Mouse (Mus musculus): ENCODE measurements around the gene Vmn2r22. TPM values are rescaled to one million over a fixed set of nuclear protein-coding genes. Genes with fewer than 3 reads are reported as not detected.

Gene Vmn2r22
- polyA plus RNA-seq (2017; shearing (Covaris generic)), result under 1 TPM in 1 of 2 experiments, not detected in 1; 0.04 TPM

GRCm38 (mm10) chr6:123650625-123651024 is at the start of gene Vmn2r22:
TSS of gene Vmn2r22 (minus strand) at chr6:123650725.

Other genes starting within 250 kb of the Vmn2r22 start
- gene Vmn2r20, start 232.6 kb downstream of the Vmn2r22 start, polyA plus RNA-seq (2017; shearing (Covaris generic)), result under 1 TPM; 0.01 to 0.16 TPM
- gene Vmn2r21, start 117.3 kb downstream of the Vmn2r22 start, polyA plus RNA-seq (2017; shearing (Covaris generic)), result not detected
- gene Vmn2r23, start 51.9 kb upstream of the Vmn2r22 start, polyA plus RNA-seq (2017; shearing (Covaris generic)), result under 1 TPM in 1 of 2 experiments, not detected in 1; 0.07 TPM
- gene Vmn2r24, start 128.2 kb upstream of the Vmn2r22 start, polyA plus RNA-seq (2017; shearing (Covaris generic)), result under 1 TPM in 1 of 2 experiments, not detected in 1; 0.18 TPM
- not detected for gene Vmn2r25, start 202.7 kb upstream of the Vmn2r22 start, polyA plus RNA-seq (2017; shearing (Covaris generic))